Mouse (Mus musculus): Measurements from ENCODE around the gene Stra6. TPM values are rescaled to one million over a fixed set of nuclear protein-coding genes. Genes with fewer than 3 reads are reported as not detected.
A peak's percentile ranks its signal among the peaks of the same experiment; 100 is the strongest.

Gene Stra6
- polyA plus RNA-seq, 1 experiment: 1.9 TPM

GRCm38 (mm10) chr9:58048621-58049020 lies 15.0 kb upstream of the Stra6 start:
- no peaks in the 10 kb centered on the region; the same call in 1 of the 2 replicates for H3K4me1 ChIP-seq (ENCODE audit: control insufficient read depth, insufficient read depth, insufficient read length)
- TF ChIP-seq POLR2A (IDR thresholded peaks at IDR 0.05; ENCODE audit: low read depth, low read length) (no peak), CTCF (IDR thresholded peaks at IDR 0.05; ENCODE audit: extremely low read depth, insufficient read depth, insufficient read length, insufficient replicate concordance) (no peak)
- no peak for DNase-seq (ENCODE audit: low read depth in 1 of 2, low spot score in 2 of 2)
- no peak overlapping the region for H3K4me3 ChIP-seq (ENCODE audit: extremely low read depth, insufficient read depth, insufficient read length)
- H3K36me3 ChIP-seq (ENCODE audit: control insufficient read depth, insufficient read depth, low read length): no peaks in the 10 kb centered on the region
- 53% methylated on average over 6 of the region's 6 CpGs for WGBS
- H3K27ac ChIP-seq (ENCODE audit: insufficient read depth, low read length): no peak overlapping the region
- H3K27me3 ChIP-seq (ENCODE audit: control insufficient read depth, insufficient read depth, low read length): no peaks in the 10 kb centered on the region

- no peak for DNase-seq (ENCODE audit: low read depth in 1 of 2, low spot score in 2 of 2)
- Histone ChIP-seq H3K36me3 (ENCODE audit: control insufficient read depth, insufficient read depth, low read length) (no peaks in the 10 kb centered on the region), H3K4me3 (ENCODE audit: extremely low read depth, insufficient read depth, insufficient read length) (no peak overlapping the region), H3K4me1 (ENCODE audit: control insufficient read depth, insufficient read depth, insufficient read length) (no peaks in the 10 kb centered on the region; the same call in 1 of the 2 replicates), H3K27me3 (ENCODE audit: control insufficient read depth, insufficient read depth, low read length) (no peaks in the 10 kb centered on the region), H3K27ac (ENCODE audit: insufficient read depth, low read length) (no peak overlapping the region)
- 71% methylated on average over 6 of the region's 6 CpGs for WGBS
- no peak for TF ChIP-seq CTCF (IDR thresholded peaks at IDR 0.05; ENCODE audit: extremely low read depth, insufficient read depth, insufficient read length, insufficient replicate concordance)
- no peak for TF ChIP-seq POLR2A (IDR thresholded peaks at IDR 0.05; ENCODE audit: low read depth, low read length)
These were observed 14.4 kb upstream of the Stra6 start for GRCm38 (mm10) chr9:58049186-58049585.

GRCm38 (mm10) chr9:58049861-58050260 lies 13.7 kb upstream of the Stra6 start:
- H3K36me3 ChIP-seq (ENCODE audit: control insufficient read depth, insufficient read depth, low read length): no peaks in the 10 kb centered on the region
- 71% methylated on average over 7 of the region's 7 CpGs for WGBS
- no peak for TF ChIP-seq CTCF (IDR thresholded peaks at IDR 0.05; ENCODE audit: extremely low read depth, insufficient read depth, insufficient read length, insufficient replicate concordance)
- no peak for TF ChIP-seq POLR2A (IDR thresholded peaks at IDR 0.05; ENCODE audit: low read depth, low read length)

GRCm38 (mm10) chr9:58051937-58052336 lies 11.7 kb upstream of the Stra6 start:
- whole genome bisulfite sequencing: 55% methylated on average over 5 of the region's 5 CpGs
- no peaks in the 10 kb centered on the region for H3K27me3 ChIP-seq (ENCODE audit: control insufficient read depth, insufficient read depth, low read length)
- H3K4me1 ChIP-seq (ENCODE audit: control insufficient read depth, insufficient read depth, insufficient read length): no peaks in the 10 kb centered on the region; the same call in 1 of the 2 replicates
- no peak for DNase-seq (ENCODE audit: low read depth in 1 of 2, low spot score in 2 of 2)
- TF ChIP-seq POLR2A (IDR thresholded peaks at IDR 0.05; ENCODE audit: low read depth, low read length) (no peak), CTCF (IDR thresholded peaks at IDR 0.05; ENCODE audit: extremely low read depth, insufficient read depth, insufficient read length, insufficient replicate concordance) (no peak)
- no peaks in the 10 kb centered on the region for H3K36me3 ChIP-seq (ENCODE audit: control insufficient read depth, insufficient read depth, low read length)
- no peak overlapping the region for H3K27ac ChIP-seq (ENCODE audit: insufficient read depth, low read length)
- no peak overlapping the region for H3K4me3 ChIP-seq (ENCODE audit: extremely low read depth, insufficient read depth, insufficient read length)

More at GRCm38 (mm10) chr9:58049861-58050260, 13.7 kb upstream of the Stra6 start:
- Histone ChIP-seq H3K4me3 (ENCODE audit: extremely low read depth, insufficient read depth, insufficient read length) (no peak overlapping the region), H3K4me1 (ENCODE audit: control insufficient read depth, insufficient read depth, insufficient read length) (no peaks in the 10 kb centered on the region; the same call in 1 of the 2 replicates), H3K27me3 (ENCODE audit: control insufficient read depth, insufficient read depth, low read length) (no peaks in the 10 kb centered on the region), H3K27ac (ENCODE audit: insufficient read depth, low read length) (no peak overlapping the region)
- no peak for DNase-seq (ENCODE audit: low read depth in 1 of 2, low spot score in 2 of 2)

DNA sequence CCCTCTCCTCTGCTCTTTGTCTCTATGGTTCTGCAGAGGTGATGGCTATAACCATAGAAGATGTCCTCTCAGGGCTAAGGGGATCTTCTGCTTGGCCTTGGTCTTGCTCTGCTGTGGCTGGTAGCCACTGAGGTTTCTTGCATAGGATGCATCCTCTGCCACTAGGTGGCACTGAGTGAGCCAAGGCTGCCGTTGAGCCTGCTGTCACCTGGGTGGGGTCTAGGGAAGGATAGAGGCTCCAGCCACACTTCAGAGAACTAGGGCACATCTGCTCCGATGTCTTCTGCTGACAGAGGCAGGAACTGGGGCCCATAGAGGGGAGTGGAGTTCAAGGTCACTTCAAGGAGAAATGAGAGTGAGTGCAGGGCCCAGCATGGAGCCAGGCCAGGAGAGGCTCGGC lies 10.5 kb upstream of the Stra6 start:
- Histone ChIP-seq H3K27ac (ENCODE audit: insufficient read depth, low read length) (no peak overlapping the region), H3K4me3 (ENCODE audit: extremely low read depth, insufficient read depth, insufficient read length) (no peak overlapping the region), H3K36me3 (ENCODE audit: control insufficient read depth, insufficient read depth, low read length) (no peaks in the 10 kb centered on the region), H3K4me1 (ENCODE audit: control insufficient read depth, insufficient read depth, insufficient read length) (no peaks in the 10 kb centered on the region; the same call in 1 of the 2 replicates), H3K27me3 (ENCODE audit: control insufficient read depth, insufficient read depth, low read length) (no peaks in the 10 kb centered on the region)
- peak in 1 of 2 experiments; percentile 46 for DNase-seq (ENCODE audit: low read depth in 1 of 2, low spot score in 2 of 2)
- 28% methylated on average over 3 of the region's 3 CpGs for WGBS
- peak; percentile 51; the same call in 1 of the 2 replicates for TF ChIP-seq CTCF (IDR thresholded peaks at IDR 0.05; ENCODE audit: extremely low read depth, insufficient read depth, insufficient read length, insufficient replicate concordance)
- TF ChIP-seq POLR2A (IDR thresholded peaks at IDR 0.05; ENCODE audit: low read depth, low read length): no peak

- no peaks in the 10 kb centered on the region for H3K36me3 ChIP-seq (ENCODE audit: control insufficient read depth, insufficient read depth, low read length)
- no peak for DNase-seq (ENCODE audit: low read depth in 1 of 2, low spot score in 2 of 2)
- no peak overlapping the region for H3K27ac ChIP-seq (ENCODE audit: insufficient read depth, low read length)
- H3K27me3 ChIP-seq (ENCODE audit: control insufficient read depth, insufficient read depth, low read length): no peaks in the 10 kb centered on the region
- no peak for TF ChIP-seq POLR2A (IDR thresholded peaks at IDR 0.05; ENCODE audit: low read depth, low read length)
- TF ChIP-seq CTCF (IDR thresholded peaks at IDR 0.05; ENCODE audit: extremely low read depth, insufficient read depth, insufficient read length, insufficient replicate concordance): no peak
- H3K4me1 ChIP-seq (ENCODE audit: control insufficient read depth, insufficient read depth, insufficient read length): no peaks in the 10 kb centered on the region
- H3K4me3 ChIP-seq (ENCODE audit: extremely low read depth, insufficient read depth, insufficient read length): no peak overlapping the region
- 69% methylated on average over 3 of the region's 3 CpGs for WGBS
These were observed 10.0 kb upstream of the Stra6 start for GRCm38 (mm10) chr9:58053544-58053943.

- DNase-seq (ENCODE audit: low read depth in 1 of 2, low spot score in 2 of 2): no peak
- no peaks in the 10 kb centered on the region for H3K36me3 ChIP-seq (ENCODE audit: control insufficient read depth, insufficient read depth, low read length)
- H3K27me3 ChIP-seq (ENCODE audit: control insufficient read depth, insufficient read depth, low read length): no peaks in the 10 kb centered on the region
- no peak overlapping the region for H3K27ac ChIP-seq (ENCODE audit: insufficient read depth, low read length)
- H3K4me1 ChIP-seq (ENCODE audit: control insufficient read depth, insufficient read depth, insufficient read length): no peaks in the 10 kb centered on the region
- TF ChIP-seq POLR2A (IDR thresholded peaks at IDR 0.05; ENCODE audit: low read depth, low read length) (no peak), CTCF (IDR thresholded peaks at IDR 0.05; ENCODE audit: extremely low read depth, insufficient read depth, insufficient read length, insufficient replicate concordance) (no peak)
- WGBS: 92% methylated on average over 1 of the region's 1 CpGs
- H3K4me3 ChIP-seq (ENCODE audit: extremely low read depth, insufficient read depth, insufficient read length): no peak overlapping the region
These were observed 9.6 kb upstream of the Stra6 start for GRCm38 (mm10) chr9:58054032-58054431.

Data from spleen, adult 2 months (tissue).